Mouse (Mus musculus): Measurements from ENCODE around the gene Polr3c.

DNA sequence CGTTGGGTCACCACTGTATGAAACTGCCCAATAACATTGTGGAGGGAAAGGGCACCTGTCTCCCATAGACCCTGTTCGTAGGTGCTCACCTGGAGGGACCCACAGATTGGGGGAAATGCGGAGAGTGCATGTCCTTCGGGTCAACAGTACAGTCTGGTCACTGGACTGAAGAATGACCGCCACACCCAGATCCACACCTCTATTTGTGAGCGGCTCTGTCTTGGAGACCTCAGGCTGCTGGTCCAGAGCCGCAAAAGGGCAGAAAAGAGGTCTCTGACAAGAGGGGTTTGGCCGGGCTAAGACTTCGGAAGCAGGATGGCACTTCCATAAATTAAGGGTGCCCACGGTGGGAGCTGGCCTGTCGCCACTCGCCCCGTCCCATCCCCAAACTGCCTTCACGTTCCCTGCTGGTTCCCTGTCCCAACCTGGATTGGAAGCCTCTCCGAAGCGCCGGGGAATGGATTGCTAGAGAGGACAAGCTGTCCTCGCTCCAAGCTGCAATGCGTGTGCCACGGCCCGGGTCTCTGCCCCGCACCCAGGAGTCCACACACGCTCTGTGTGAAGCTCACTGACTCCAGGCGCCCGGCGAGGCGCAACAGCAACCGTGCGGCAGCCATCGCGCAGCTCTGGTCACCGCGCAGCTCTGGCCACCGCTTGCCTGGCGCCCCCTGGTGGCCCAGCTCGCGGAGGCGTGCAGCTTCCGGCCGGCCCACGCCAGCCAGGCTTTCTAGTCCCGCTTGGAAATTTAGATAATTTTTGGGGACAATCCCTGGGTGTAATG is 19.3 kb downstream of the Polr3c start, which contains the start of gene Nudt17:
- TF ChIP-seq CTCF (IDR thresholded peaks at IDR 0.05; ENCODE audit: extremely low read depth, insufficient read depth, low read length) (peak; percentile 59), POLR2A (IDR thresholded peaks at IDR 0.05; ENCODE audit: extremely low read depth, insufficient read depth, low read length) (no peak)
